In genomic region chr4:43030352-43030751, GRCm38 (mm10) we compare ENCODE assay signal across 8 mouse cellular contexts. TPM values are rescaled to one million over a fixed set of nuclear protein-coding genes. Genes with fewer than 3 reads are reported as not detected.
DNase-seq lines count a peak whose midpoint lies in the region; ATAC-seq and TF ChIP-seq lines count a peak whose summit lies in the region.

No protein-coding gene starts in this region.

- no peaks in the 10 kb centered on the region for H3K27me3 ChIP-seq in kidney, embryonic 15.5 days
- H3K27me3 ChIP-seq in hindbrain, embryonic 14.5 days (ENCODE audit: control insufficient read depth, insufficient read depth, low read length): no peaks in the 10 kb centered on the region
- H3K27me3 ChIP-seq in midbrain, embryonic 15.5 days (replicated peaks): no peaks in the 10 kb centered on the region

- no peak for DNase-seq in kidney, adult 11 months
- DNase-seq in hindbrain, embryonic 14.5 days (ENCODE audit: low spot score): no peak
- no peak for DNase-seq in urinary bladder, adult 2 months (ENCODE audit: low spot score)
- no peak for DNase-seq in B cell, adult 2 months
- no peak for DNase-seq in thymus, postnatal 10 days (ENCODE audit: low spot score in 2 of 2)

- 57% methylated on average over 9 of the region's 9 CpGs for WGBS in kidney, embryonic 15.5 days
- WGBS in hindbrain, embryonic 14.5 days: 78% methylated on average over 9 of the region's 9 CpGs
- 75% methylated on average over 9 of the region's 9 CpGs for WGBS in midbrain, embryonic 15.5 days

- H3K9me3 ChIP-seq in kidney, embryonic 15.5 days (replicated peaks): no peaks in the 10 kb centered on the region
- no peaks in the 10 kb centered on the region for H3K9me3 ChIP-seq in hindbrain, embryonic 14.5 days (ENCODE audit: control insufficient read depth, low read length)
- no peaks in the 10 kb centered on the region for H3K9me3 ChIP-seq in midbrain, embryonic 15.5 days

- H3K36me3 ChIP-seq in kidney, embryonic 15.5 days: peaks cover 56% of the 10 kb centered on the region
- H3K36me3 ChIP-seq in hindbrain, embryonic 14.5 days (replicated peaks; ENCODE audit: control insufficient read depth, insufficient read depth): peaks cover 63% of the 10 kb centered on the region
- peaks cover 40% of the 10 kb centered on the region for H3K36me3 ChIP-seq in midbrain, embryonic 15.5 days (replicated peaks)

- peak overlapping the region; percentile 87 for H3K4me2 ChIP-seq in kidney, embryonic 15.5 days
- H3K4me2 ChIP-seq in hindbrain, embryonic 14.5 days (replicated peaks): peak overlapping the region; percentile 81
- H3K4me2 ChIP-seq in midbrain, embryonic 15.5 days: peak overlapping the region; percentile 86

- H3K9ac ChIP-seq in kidney, embryonic 15.5 days: peak overlapping the region; percentile 78
- H3K9ac ChIP-seq in hindbrain, embryonic 14.5 days: peak overlapping the region; percentile 91
- peak overlapping the region; percentile 67 for H3K9ac ChIP-seq in midbrain, embryonic 15.5 days

- no peak for TF ChIP-seq POLR2A in cortical plate, adult 2 months (IDR thresholded peaks at IDR 0.05; ENCODE audit: extremely low read depth, insufficient read depth, low read length)

- peak overlapping the region; percentile 73 for H3K4me3 ChIP-seq in kidney, embryonic 15.5 days (replicated peaks)
- H3K4me3 ChIP-seq in cortical plate, adult 2 months (ENCODE audit: insufficient read depth, low read length): peak overlapping the region; percentile 69
- peak overlapping the region; percentile 82 for H3K4me3 ChIP-seq in hindbrain, embryonic 14.5 days (replicated peaks; ENCODE audit: low read length)
- H3K4me3 ChIP-seq in midbrain, embryonic 15.5 days: peak overlapping the region; percentile 64

- no peak for ATAC-seq in kidney, embryonic 15.5 days (replicated peaks; ENCODE audit: low FRiP score)
- no peak for ATAC-seq in hindbrain, embryonic 14.5 days (ENCODE audit: low FRiP score)
- no peak for ATAC-seq in midbrain, embryonic 15.5 days (replicated peaks)

- H3K27ac ChIP-seq in kidney, embryonic 15.5 days: peak overlapping the region; percentile 93
- no peak overlapping the region for H3K27ac ChIP-seq in cortical plate, adult 2 months (ENCODE audit: insufficient read depth, low read length)
- H3K27ac ChIP-seq in hindbrain, embryonic 14.5 days: no peak overlapping the region
- peak overlapping the region; percentile 82; the same call in 1 of the 2 replicates for H3K27ac ChIP-seq in midbrain, embryonic 15.5 days

- no peak for TF ChIP-seq CTCF in cortical plate, adult 2 months (IDR thresholded peaks at IDR 0.05; ENCODE audit: extremely low read depth, insufficient read depth, low read length)

- H3K4me1 ChIP-seq in kidney, embryonic 15.5 days: peaks cover 21% of the 10 kb centered on the region
- H3K4me1 ChIP-seq in cortical plate, adult 2 months (ENCODE audit: control insufficient read depth, insufficient read depth, low read length): peaks cover 3% of the 10 kb centered on the region
- peaks cover 21% of the 10 kb centered on the region; the same call in 1 of the 2 replicates for H3K4me1 ChIP-seq in hindbrain, embryonic 14.5 days (replicated peaks; ENCODE audit: control insufficient read depth, insufficient read depth, low read length)
- peaks cover 28% of the 10 kb centered on the region for H3K4me1 ChIP-seq in midbrain, embryonic 15.5 days

RNA-seq across cellular contexts. Expression of gene Stoml2, which starts 1.2 kb away (rescaled TPM):
- 346 and 352 TPM in 2 replicates for polyA plus RNA-seq in kidney, embryonic 15.5 days (2015; fragmentation: Nextera tagmentation; extraction: Ambion mirVana)
- 128 and 132 TPM in 2 replicates for polyA plus RNA-seq in cortical plate, adult 2 months (2012; rRNA removed)
- polyA plus RNA-seq in hindbrain, embryonic 14.5 days (2014; fragmentation: Nextera tagmentation; extraction: Ambion mirVana): 215 and 231 TPM in 2 replicates
- 218 and 235 TPM in 2 replicates for polyA plus RNA-seq in midbrain, embryonic 15.5 days (2015; fragmentation: Nextera tagmentation; extraction: Ambion mirVana)
- 72.2 and 94.8 TPM in 2 replicates for polyA plus RNA-seq in urinary bladder, adult 2 months (2012; rRNA removed)

RNA-seq across cellular contexts. Expression of gene Pigo, which starts 4.7 kb away (rescaled TPM):
- 23.5 and 27.6 TPM in 2 replicates for polyA plus RNA-seq in kidney, embryonic 15.5 days (2015; fragmentation: Nextera tagmentation; extraction: Ambion mirVana)
- polyA plus RNA-seq in cortical plate, adult 2 months (2012; rRNA removed): 21.0 and 21.9 TPM in 2 replicates
- 24.2 and 27.1 TPM in 2 replicates for polyA plus RNA-seq in hindbrain, embryonic 14.5 days (2014; fragmentation: Nextera tagmentation; extraction: Ambion mirVana)
- 29.1 and 34.0 TPM in 2 replicates for polyA plus RNA-seq in midbrain, embryonic 15.5 days (2015; fragmentation: Nextera tagmentation; extraction: Ambion mirVana)
- polyA plus RNA-seq in urinary bladder, adult 2 months (2012; rRNA removed): 12.7 and 13.1 TPM in 2 replicates

RNA-seq across cellular contexts. Expression of gene Fam214b, which starts 15.7 kb away (rescaled TPM):
- polyA plus RNA-seq in kidney, embryonic 15.5 days (2015; fragmentation: Nextera tagmentation; extraction: Ambion mirVana): 10.8 and 11.8 TPM in 2 replicates
- polyA plus RNA-seq in cortical plate, adult 2 months (2012; rRNA removed): 28.5 and 29.2 TPM in 2 replicates
- polyA plus RNA-seq in hindbrain, embryonic 14.5 days (2014; fragmentation: Nextera tagmentation; extraction: Ambion mirVana): 22.6 and 22.9 TPM in 2 replicates
- 52.0 and 55.3 TPM in 2 replicates for polyA plus RNA-seq in midbrain, embryonic 15.5 days (2015; fragmentation: Nextera tagmentation; extraction: Ambion mirVana)
- polyA plus RNA-seq in urinary bladder, adult 2 months (2012; rRNA removed): 15.7 and 24.8 TPM in 2 replicates

RNA-seq across cellular contexts. Expression of gene Fancg, which starts 20.0 kb away (rescaled TPM):
- 15.2 and 17.2 TPM in 2 replicates for polyA plus RNA-seq in kidney, embryonic 15.5 days (2015; fragmentation: Nextera tagmentation; extraction: Ambion mirVana)
- 25.0 and 28.4 TPM in 2 replicates for polyA plus RNA-seq in cortical plate, adult 2 months (2012; rRNA removed)
- 15.6 and 20.1 TPM in 2 replicates for polyA plus RNA-seq in hindbrain, embryonic 14.5 days (2014; fragmentation: Nextera tagmentation; extraction: Ambion mirVana)
- 22.8 and 29.5 TPM in 2 replicates for polyA plus RNA-seq in midbrain, embryonic 15.5 days (2015; fragmentation: Nextera tagmentation; extraction: Ambion mirVana)
- polyA plus RNA-seq in urinary bladder, adult 2 months (2012; rRNA removed): 9.5 and 11.6 TPM in 2 replicates

RNA-seq across cellular contexts. Expression of gene Unc13b, which starts 28.4 kb away (rescaled TPM):
- polyA plus RNA-seq in kidney, embryonic 15.5 days (2015; fragmentation: Nextera tagmentation; extraction: Ambion mirVana): 7.2 and 8.3 TPM in 2 replicates
- polyA plus RNA-seq in cortical plate, adult 2 months (2012; rRNA removed): 66.7 and 77.8 TPM in 2 replicates
- 18.9 and 19.5 TPM in 2 replicates for polyA plus RNA-seq in hindbrain, embryonic 14.5 days (2014; fragmentation: Nextera tagmentation; extraction: Ambion mirVana)
- polyA plus RNA-seq in midbrain, embryonic 15.5 days (2015; fragmentation: Nextera tagmentation; extraction: Ambion mirVana): 20.1 and 21.2 TPM in 2 replicates
- 9.9 and 11.2 TPM in 2 replicates for polyA plus RNA-seq in urinary bladder, adult 2 months (2012; rRNA removed)

Comparison
In these comparisons a context has a peak if more than half of its experiments do, and no peak if none do; other contexts are left out.
1. H3K27ac ChIP-seq: peak in kidney, embryonic 15.5 days (single experiment) and midbrain, embryonic 15.5 days (single experiment); none in cortical plate, adult 2 months (single experiment) and hindbrain, embryonic 14.5 days (single experiment).
2. Peak in every context shown above with its lines, with median percentiles within 50 percentile points of each other: H3K4me2 ChIP-seq, H3K4me3 ChIP-seq and H3K9ac ChIP-seq.